Mouse (Mus musculus): ENCODE data around the gene Scfd2. TPM values are rescaled to one million over a fixed set of nuclear protein-coding genes. Genes with fewer than 3 reads are reported as not detected.

Gene Scfd2
- polyA plus RNA-seq, 1 experiment: 14.9 TPM

DNA sequence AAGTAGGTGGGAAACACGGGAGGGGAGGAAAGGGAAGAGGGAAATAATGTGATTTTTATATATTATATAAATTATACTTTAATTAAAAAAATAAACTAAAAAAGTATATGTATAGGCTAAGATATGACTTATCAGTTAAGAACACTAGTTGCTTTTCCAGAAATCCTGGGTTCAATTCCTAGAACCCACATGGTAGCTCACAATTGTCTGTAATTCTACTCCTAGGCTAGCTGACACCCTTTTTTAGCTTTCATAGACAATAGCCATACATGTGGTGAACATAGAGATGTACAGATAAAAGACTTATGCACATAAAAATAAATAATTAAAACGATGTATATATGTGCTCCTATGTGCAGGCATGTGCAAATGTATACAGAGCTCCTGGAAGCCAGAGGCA lies 212.0 kb downstream of the Scfd2 start:
- H3K4me1 ChIP-seq (ENCODE audit: control insufficient read depth, insufficient read depth, low read length): no peaks in the 10 kb centered on the region; the same call in 1 of the 2 replicates
- no peak overlapping the region for H3K27ac ChIP-seq (ENCODE audit: control insufficient read depth, insufficient read depth, low read depth, low read length)
- TF ChIP-seq POLR2A (IDR thresholded peaks at IDR 0.05; ENCODE audit: control insufficient read depth, low read depth, low read length) (no peak), CTCF (IDR thresholded peaks at IDR 0.05; ENCODE audit: control insufficient read depth, insufficient read depth, insufficient replicate concordance, low read depth, low read length) (no peak)
- H3K27me3 ChIP-seq (ENCODE audit: control insufficient read depth, insufficient read depth, low read length): no peaks in the 10 kb centered on the region
- no peak overlapping the region for H3K4me3 ChIP-seq (ENCODE audit: control insufficient read depth, low read depth, low read length)
- H3K36me3 ChIP-seq (ENCODE audit: control insufficient read depth, insufficient read depth, low read length): no peaks in the 10 kb centered on the region

DNA sequence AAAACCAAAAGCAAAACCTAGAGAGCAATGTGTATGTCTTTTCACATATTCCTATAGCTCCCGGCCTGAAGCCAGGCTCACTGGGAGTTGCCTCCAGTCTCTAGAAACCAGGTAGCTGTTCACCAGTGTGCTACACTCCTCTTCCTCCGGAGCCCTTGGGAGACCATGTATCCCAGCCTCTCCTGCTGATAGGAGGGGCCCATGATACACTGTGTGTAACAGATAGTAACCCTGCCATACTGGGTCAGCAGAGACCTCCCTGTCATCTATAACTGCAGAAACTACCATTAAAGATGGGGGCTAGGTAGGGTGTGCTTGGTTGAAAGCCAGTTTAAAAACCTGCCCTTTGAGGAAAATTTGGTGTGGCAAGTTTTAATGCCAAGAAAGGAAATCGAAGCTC lies 214.4 kb downstream of the Scfd2 start:
- TF ChIP-seq POLR2A (IDR thresholded peaks at IDR 0.05; ENCODE audit: control insufficient read depth, low read depth, low read length) (no peak), CTCF (IDR thresholded peaks at IDR 0.05; ENCODE audit: control insufficient read depth, insufficient read depth, insufficient replicate concordance, low read depth, low read length) (no peak)
- H3K4me3 ChIP-seq (ENCODE audit: control insufficient read depth, low read depth, low read length): no peak overlapping the region
- no peaks in the 10 kb centered on the region for H3K36me3 ChIP-seq (ENCODE audit: control insufficient read depth, insufficient read depth, low read length)
- H3K27ac ChIP-seq (ENCODE audit: control insufficient read depth, insufficient read depth, low read depth, low read length): no peak overlapping the region
- H3K4me1 ChIP-seq (ENCODE audit: control insufficient read depth, insufficient read depth, low read length): no peaks in the 10 kb centered on the region; the same call in 1 of the 2 replicates
- no peaks in the 10 kb centered on the region for H3K27me3 ChIP-seq (ENCODE audit: control insufficient read depth, insufficient read depth, low read length)

DNA sequence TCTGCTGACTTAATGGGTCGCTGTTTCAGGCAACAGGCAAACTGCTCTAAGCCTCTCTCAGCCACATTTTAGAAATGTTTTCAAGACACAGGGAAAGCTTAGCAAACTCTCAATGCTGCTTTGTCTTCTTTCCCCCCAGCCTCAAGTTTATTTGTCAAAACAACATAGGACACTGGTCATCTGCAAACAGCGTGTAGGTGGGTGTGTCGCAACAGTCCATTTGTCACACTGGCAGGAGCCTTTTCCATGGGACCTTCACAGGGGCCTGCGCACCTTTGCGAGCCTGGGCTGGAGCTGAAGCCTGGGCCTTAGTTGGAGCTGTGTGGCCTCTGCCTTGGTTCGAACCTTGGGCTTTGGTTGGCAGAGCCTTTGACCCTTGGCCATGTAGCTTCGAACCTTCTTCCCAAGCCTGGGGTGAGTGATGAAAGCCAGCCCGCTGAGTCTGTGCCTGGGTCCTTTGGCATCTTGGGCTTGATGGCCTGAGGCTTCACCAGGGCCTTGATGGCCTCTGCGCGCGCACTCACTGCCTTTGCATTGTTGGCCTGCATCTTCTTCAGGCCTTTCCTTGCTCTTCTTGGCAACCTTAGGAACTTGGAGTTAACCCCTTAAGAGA lies 215.1 kb downstream of the Scfd2 start:
- Histone ChIP-seq H3K27ac (ENCODE audit: control insufficient read depth, insufficient read depth, low read depth, low read length) (no peak overlapping the region), H3K4me1 (ENCODE audit: control insufficient read depth, insufficient read depth, low read length) (no peaks in the 10 kb centered on the region; the same call in 1 of the 2 replicates), H3K4me3 (ENCODE audit: control insufficient read depth, low read depth, low read length) (no peak overlapping the region), H3K36me3 (ENCODE audit: control insufficient read depth, insufficient read depth, low read length) (no peaks in the 10 kb centered on the region), H3K27me3 (ENCODE audit: control insufficient read depth, insufficient read depth, low read length) (no peaks in the 10 kb centered on the region)
- TF ChIP-seq CTCF (IDR thresholded peaks at IDR 0.05; ENCODE audit: control insufficient read depth, insufficient read depth, insufficient replicate concordance, low read depth, low read length) (no peak), POLR2A (IDR thresholded peaks at IDR 0.05; ENCODE audit: control insufficient read depth, low read depth, low read length) (no peak)

DNA sequence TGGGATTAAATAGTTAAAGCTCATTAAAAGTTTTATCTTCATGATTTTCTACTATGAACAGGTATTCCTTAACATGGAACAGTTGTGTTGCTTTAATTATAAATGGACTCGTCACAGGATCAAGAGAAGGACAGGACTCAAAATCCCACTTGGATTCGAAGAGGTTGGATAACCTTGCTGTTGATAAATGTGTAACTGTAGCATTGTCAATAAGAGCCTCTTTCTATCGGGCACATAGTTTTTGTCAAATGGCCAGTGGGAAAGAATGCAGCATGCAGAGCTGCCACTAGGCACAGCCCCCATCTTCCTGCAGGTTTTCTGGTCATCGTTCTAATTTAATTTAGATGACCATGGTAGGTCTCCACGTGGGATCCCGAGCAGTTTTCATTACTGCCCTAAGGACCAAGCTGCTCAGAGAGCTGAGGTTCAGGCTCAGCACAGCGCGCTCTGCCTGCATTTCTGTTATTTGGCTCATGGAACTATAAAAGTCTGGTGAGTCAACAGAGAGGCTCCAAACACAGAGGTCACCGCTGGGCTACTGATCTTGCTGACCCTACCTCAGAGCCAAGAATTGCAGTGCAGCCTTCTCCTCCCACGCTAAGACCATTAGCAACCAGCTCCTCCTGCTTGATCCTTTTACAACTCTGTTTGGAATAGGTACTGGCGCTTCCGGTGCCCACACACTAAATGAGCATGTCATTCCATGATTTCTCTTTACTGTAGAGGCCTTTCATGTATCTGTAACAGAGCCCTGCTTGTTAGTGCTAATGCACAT lies 215.9 kb downstream of the Scfd2 start:
- H3K36me3 ChIP-seq (ENCODE audit: control insufficient read depth, insufficient read depth, low read length): no peaks in the 10 kb centered on the region
- H3K27me3 ChIP-seq (ENCODE audit: control insufficient read depth, insufficient read depth, low read length): no peaks in the 10 kb centered on the region
- H3K4me3 ChIP-seq (ENCODE audit: control insufficient read depth, low read depth, low read length): no peak overlapping the region
- TF ChIP-seq POLR2A (IDR thresholded peaks at IDR 0.05; ENCODE audit: control insufficient read depth, low read depth, low read length): no peak
- no peak overlapping the region; the same call in 1 of the 2 replicates for H3K27ac ChIP-seq (ENCODE audit: control insufficient read depth, insufficient read depth, low read depth, low read length)
- H3K4me1 ChIP-seq (ENCODE audit: control insufficient read depth, insufficient read depth, low read length): no peaks in the 10 kb centered on the region; the same call in 1 of the 2 replicates

DNA sequence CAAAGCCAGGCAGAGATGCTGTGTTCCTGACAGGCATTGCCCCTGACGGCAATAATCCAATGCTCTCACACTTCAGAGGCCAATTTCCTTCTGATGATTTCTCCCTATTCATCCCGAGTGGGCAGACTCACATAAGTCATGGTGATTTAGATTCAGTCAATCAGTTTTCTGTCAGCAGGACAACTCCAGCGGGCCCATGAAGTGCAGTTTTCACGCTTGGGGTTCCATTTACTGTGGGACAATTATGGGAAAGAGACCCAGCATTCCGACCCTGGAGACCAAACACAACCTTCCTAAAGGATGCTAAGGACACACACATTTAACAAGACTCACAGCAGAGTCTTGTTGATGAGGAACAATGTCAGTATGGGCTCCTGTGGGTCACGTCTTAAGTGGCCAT lies 217.1 kb downstream of the Scfd2 start:
- no peak for TF ChIP-seq POLR2A (IDR thresholded peaks at IDR 0.05; ENCODE audit: control insufficient read depth, low read depth, low read length)
- TF ChIP-seq CTCF (IDR thresholded peaks at IDR 0.05; ENCODE audit: control insufficient read depth, insufficient read depth, insufficient replicate concordance, low read depth, low read length): no peak
- no peak overlapping the region for H3K27ac ChIP-seq (ENCODE audit: control insufficient read depth, insufficient read depth, low read depth, low read length)

DNA sequence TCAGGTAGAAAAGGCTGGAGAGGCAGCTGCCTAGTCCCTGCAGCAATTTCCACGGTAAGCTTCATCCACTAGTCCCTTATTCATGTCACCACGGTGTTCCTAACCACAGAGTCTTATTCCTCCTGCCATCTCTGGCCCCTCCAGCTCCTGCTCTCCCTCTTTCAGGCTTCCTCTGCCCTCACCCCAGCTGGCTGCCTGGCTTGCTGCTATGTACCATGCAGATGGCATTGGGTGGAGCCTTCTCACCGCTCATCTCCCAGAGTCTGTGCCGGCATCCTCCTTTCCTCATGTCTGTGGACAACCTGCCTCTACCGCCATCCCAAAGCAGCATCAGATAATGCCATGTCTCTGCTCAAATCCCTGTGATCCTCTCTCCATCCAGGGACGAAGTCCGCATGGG lies 218.0 kb downstream of the Scfd2 start:
- Histone ChIP-seq H3K27me3 (ENCODE audit: control insufficient read depth, insufficient read depth, low read length) (no peaks in the 10 kb centered on the region), H3K4me3 (ENCODE audit: control insufficient read depth, low read depth, low read length) (no peak overlapping the region), H3K36me3 (ENCODE audit: control insufficient read depth, insufficient read depth, low read length) (no peaks in the 10 kb centered on the region), H3K4me1 (ENCODE audit: control insufficient read depth, insufficient read depth, low read length) (no peaks in the 10 kb centered on the region; the same call in 1 of the 2 replicates), H3K27ac (ENCODE audit: control insufficient read depth, insufficient read depth, low read depth, low read length) (no peak overlapping the region)
- no peak for TF ChIP-seq CTCF (IDR thresholded peaks at IDR 0.05; ENCODE audit: control insufficient read depth, insufficient read depth, insufficient replicate concordance, low read depth, low read length)

More for the DNA sequence above, 217.1 kb downstream of the Scfd2 start:
- Histone ChIP-seq H3K27me3 (ENCODE audit: control insufficient read depth, insufficient read depth, low read length) (no peaks in the 10 kb centered on the region), H3K4me1 (ENCODE audit: control insufficient read depth, insufficient read depth, low read length) (no peaks in the 10 kb centered on the region; the same call in 1 of the 2 replicates), H3K36me3 (ENCODE audit: control insufficient read depth, insufficient read depth, low read length) (no peaks in the 10 kb centered on the region), H3K4me3 (ENCODE audit: control insufficient read depth, low read depth, low read length) (no peak overlapping the region)

DNA sequence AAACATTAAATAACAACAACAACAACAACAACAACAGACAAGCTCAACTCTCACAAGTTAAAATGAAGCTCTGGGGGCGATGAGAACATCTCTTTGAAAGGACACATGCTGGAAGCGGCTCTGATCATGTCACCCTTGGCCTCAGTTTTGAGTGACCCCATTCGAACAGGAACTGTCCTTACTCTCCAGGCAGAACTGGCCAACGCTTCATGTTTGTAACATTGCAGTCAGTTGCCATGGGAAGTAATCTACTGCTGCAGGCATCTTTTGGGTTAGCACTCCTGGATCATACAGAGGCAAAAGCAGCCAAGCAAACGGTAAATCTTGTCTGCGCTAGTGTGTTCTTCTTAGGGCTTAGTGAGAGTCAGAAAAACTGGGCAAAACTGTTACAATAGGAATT lies 219.7 kb downstream of the Scfd2 start:
- no peak overlapping the region for H3K4me3 ChIP-seq (ENCODE audit: control insufficient read depth, low read depth, low read length)
- TF ChIP-seq POLR2A (IDR thresholded peaks at IDR 0.05; ENCODE audit: control insufficient read depth, low read depth, low read length): no peak
- no peak for TF ChIP-seq CTCF (IDR thresholded peaks at IDR 0.05; ENCODE audit: control insufficient read depth, insufficient read depth, insufficient replicate concordance, low read depth, low read length)
- H3K4me1 ChIP-seq (ENCODE audit: control insufficient read depth, insufficient read depth, low read length): no peaks in the 10 kb centered on the region; the same call in 1 of the 2 replicates
- no peak overlapping the region for H3K27ac ChIP-seq (ENCODE audit: control insufficient read depth, insufficient read depth, low read depth, low read length)
- H3K27me3 ChIP-seq (ENCODE audit: control insufficient read depth, insufficient read depth, low read length): no peaks in the 10 kb centered on the region
- H3K36me3 ChIP-seq (ENCODE audit: control insufficient read depth, insufficient read depth, low read length): no peaks in the 10 kb centered on the region

All from testis, adult 2 months (tissue).